Comparison of ENCODE assay signal across 19 mouse cellular contexts in the genomic region with DNA sequence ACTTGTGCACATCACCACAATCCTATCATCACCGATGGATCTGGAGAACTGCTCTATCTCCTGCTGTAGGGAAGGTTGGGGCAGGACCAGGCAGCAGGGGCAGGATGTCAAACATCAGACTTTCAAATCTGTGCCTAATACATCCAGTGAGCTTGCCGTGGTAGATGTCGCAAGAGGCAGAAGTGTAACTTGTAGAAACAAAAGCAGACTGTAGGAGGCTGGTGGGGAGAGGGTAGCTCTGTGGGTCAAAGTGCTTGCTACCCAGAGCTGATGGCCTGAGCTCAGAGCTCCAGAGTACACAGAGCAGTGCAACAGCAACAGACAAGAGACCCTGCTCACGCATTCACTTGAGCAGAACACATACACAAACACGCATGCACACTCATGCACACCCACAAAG. TPM values are rescaled to one million over a fixed set of nuclear protein-coding genes. Genes with fewer than 3 reads are reported as not detected.
A peak's percentile ranks its signal among the peaks of the same experiment; 100 is the strongest.
DNase-seq lines count a peak whose midpoint lies in the region; ATAC-seq and TF ChIP-seq lines count a peak whose summit lies in the region.
"Had no signal": no experiment of that assay in that cellular context is flagged by ENCODE, and none has a peak within 500 bp of the region (broad histone marks: within the 10 kb centered on the region; RNA-seq: fewer than 3 reads in every experiment).

No protein-coding gene starts in this region.

- TF ChIP-seq CTCF in kidney, adult 2 months (conservative IDR thresholded peaks at IDR 0.05; ENCODE audit: insufficient read depth, insufficient read length, low read depth, low read length): peak; percentile 12; the same call in 1 of the 2 replicates

- H3K36me3 ChIP-seq in kidney, adult 2 months (ENCODE audit: control insufficient read depth, insufficient read depth, low read length): no peaks in the 10 kb centered on the region
- H3K36me3 ChIP-seq in embryonic facial prominence, embryonic 12.5 days: no peaks in the 10 kb centered on the region
- no peaks in the 10 kb centered on the region for H3K36me3 ChIP-seq in limb, embryonic 12.5 days
- H3K36me3 ChIP-seq in liver, embryonic 15.5 days (replicated peaks): no peaks in the 10 kb centered on the region
- H3K36me3 ChIP-seq: heart, embryonic 10.5 days; hindbrain, embryonic 15.5 days had no signal

- H3K27me3 ChIP-seq in kidney, adult 2 months (replicated peaks; ENCODE audit: control insufficient read depth, insufficient read depth, low read length): no peaks in the 10 kb centered on the region
- no peaks in the 10 kb centered on the region for H3K27me3 ChIP-seq in embryonic facial prominence, embryonic 12.5 days
- H3K27me3 ChIP-seq in limb, embryonic 12.5 days: no peaks in the 10 kb centered on the region
- no peaks in the 10 kb centered on the region for H3K27me3 ChIP-seq in liver, embryonic 15.5 days
- H3K27me3 ChIP-seq: hindbrain, embryonic 15.5 days had no signal

- no peak for DNase-seq in kidney, adult 2 months
- DNase-seq in kidney, postnatal 14 days: no peak
- DNase-seq in neural tube, embryonic 10.5 days (ENCODE audit: extremely low spot score, low spot score): no peak
- DNase-seq in ovary, postnatal 36 days (ENCODE audit: low spot score): no peak
- no peak for DNase-seq in cerebellum, postnatal 36 days
- DNase-seq: cerebellum, postnatal 10 days; gastrocnemius, postnatal 25 days; kidney, postnatal 36 days; layer of hippocampus, adult 9-11 months; lung, adult 2 months; midbrain, embryonic 14.5 days; thymus, postnatal 14 days had no signal

- TF ChIP-seq POLR2A in kidney, adult 2 months (IDR thresholded peaks at IDR 0.05; ENCODE audit: low read depth, low read length): no peak

- no peak overlapping the region for H3K4me3 ChIP-seq in kidney, adult 2 months (ENCODE audit: insufficient read depth, low read depth, low read length)
- H3K4me3 ChIP-seq in embryonic facial prominence, embryonic 12.5 days: no peak overlapping the region
- no peak overlapping the region for H3K4me3 ChIP-seq in limb, embryonic 12.5 days (replicated peaks)
- H3K4me3 ChIP-seq in liver, embryonic 15.5 days (replicated peaks): no peak overlapping the region
- H3K4me3 ChIP-seq: heart, embryonic 10.5 days; hindbrain, embryonic 15.5 days had no signal

- no peak overlapping the region for H3K9ac ChIP-seq in embryonic facial prominence, embryonic 12.5 days
- H3K9ac ChIP-seq in limb, embryonic 12.5 days (replicated peaks): no peak overlapping the region
- H3K9ac ChIP-seq in liver, embryonic 15.5 days: no peak overlapping the region
- H3K9ac ChIP-seq: hindbrain, embryonic 15.5 days had no signal

- H3K27ac ChIP-seq in kidney, adult 2 months (ENCODE audit: insufficient read depth, low read depth, low read length): no peak overlapping the region
- H3K27ac ChIP-seq in embryonic facial prominence, embryonic 12.5 days: 0 out of 2 replicates have a peak overlapping the region, but pooled peaks have one; percentile 42
- peak overlapping the region; percentile 87 for H3K27ac ChIP-seq in limb, embryonic 12.5 days
- 0 out of 2 replicates have a peak overlapping the region, but pooled peaks have one; percentile 34 for H3K27ac ChIP-seq in liver, embryonic 15.5 days (replicated peaks)
- H3K27ac ChIP-seq: heart, embryonic 10.5 days; macrophage had no signal

- H3K4me2 ChIP-seq in embryonic facial prominence, embryonic 12.5 days (replicated peaks): no peak overlapping the region
- H3K4me2 ChIP-seq in limb, embryonic 12.5 days: no peak overlapping the region
- no peak overlapping the region for H3K4me2 ChIP-seq in liver, embryonic 15.5 days
- H3K4me2 ChIP-seq: hindbrain, embryonic 15.5 days had no signal

- WGBS in kidney, adult 2 months: 75% methylated on average over 5 of the region's 5 CpGs
- 69% methylated on average over 5 of the region's 5 CpGs for WGBS in embryonic facial prominence, embryonic 12.5 days
- WGBS in limb, embryonic 12.5 days: 78% methylated on average over 5 of the region's 5 CpGs
- 57% methylated on average over 5 of the region's 5 CpGs for WGBS in liver, embryonic 15.5 days (ENCODE audit: insufficient replicate concordance)

- H3K4me1 ChIP-seq in kidney, adult 2 months (ENCODE audit: control insufficient read depth, insufficient read depth, low read length): peaks cover 6% of the 10 kb centered on the region; the same call in 1 of the 2 replicates
- peaks cover 34% of the 10 kb centered on the region for H3K4me1 ChIP-seq in embryonic facial prominence, embryonic 12.5 days
- H3K4me1 ChIP-seq in limb, embryonic 12.5 days (replicated peaks): peaks cover 69% of the 10 kb centered on the region
- H3K4me1 ChIP-seq in liver, embryonic 15.5 days (replicated peaks): peaks cover 20% of the 10 kb centered on the region; the same call in 1 of the 2 replicates

- no peak for ATAC-seq in embryonic facial prominence, embryonic 12.5 days (ENCODE audit: insufficient number of reproducible peaks, insufficient read depth, low FRiP score, low TSS enrichment)
- ATAC-seq in limb, embryonic 12.5 days (ENCODE audit: insufficient number of reproducible peaks, insufficient read depth, low FRiP score, low TSS enrichment, low read depth): no peak
- ATAC-seq in liver, embryonic 15.5 days (ENCODE audit: insufficient read depth): peak; percentile 78
- ATAC-seq: intestine, embryonic 16.5 days had no signal

- no peaks in the 10 kb centered on the region for H3K9me3 ChIP-seq in embryonic facial prominence, embryonic 12.5 days
- H3K9me3 ChIP-seq in limb, embryonic 12.5 days: no peaks in the 10 kb centered on the region
- H3K9me3 ChIP-seq in liver, embryonic 15.5 days (replicated peaks): no peaks in the 10 kb centered on the region
- H3K9me3 ChIP-seq: heart, embryonic 10.5 days; hindbrain, embryonic 15.5 days had no signal

RNA-seq across cellular contexts. Expression of gene Smad5, which starts 6.1 kb away (rescaled TPM):
- polyA plus RNA-seq in kidney, adult 2 months (2012; rRNA removed): 21.1 and 31.4 TPM in 2 replicates
- polyA plus RNA-seq in embryonic facial prominence, embryonic 12.5 days (2016; fragmentation: Nextera tagmentation; extraction: Ambion mirVana): 46.0 and 46.3 TPM in 2 replicates
- 52.6 and 56.3 TPM in 2 replicates for polyA plus RNA-seq in limb, embryonic 12.5 days (2016; fragmentation: Nextera tagmentation; extraction: Ambion mirVana)
- 3.3 and 3.8 TPM in 2 replicates for polyA plus RNA-seq in liver, embryonic 15.5 days (2015; fragmentation: Nextera tagmentation; extraction: Ambion mirVana)

RNA-seq across cellular contexts. Expression of gene Gm45623, which starts 56.9 kb away (rescaled TPM):
- polyA plus RNA-seq in kidney, adult 2 months (2012; rRNA removed): 0.06 and 0.08 TPM in 2 replicates
- 0.46 and 0.47 TPM in 2 replicates for polyA plus RNA-seq in embryonic facial prominence, embryonic 12.5 days (2016; fragmentation: Nextera tagmentation; extraction: Ambion mirVana)
- not detected in 2 replicates for polyA plus RNA-seq in limb, embryonic 12.5 days (2016; fragmentation: Nextera tagmentation; extraction: Ambion mirVana)
- not detected in 2 replicates for polyA plus RNA-seq in liver, embryonic 15.5 days (2015; fragmentation: Nextera tagmentation; extraction: Ambion mirVana)
- polyA plus RNA-seq: macrophage had no signal
